Mouse (Mus musculus): ENCODE data around the gene Gtpbp1. TPM values are rescaled to one million over a fixed set of nuclear protein-coding genes. Genes with fewer than 3 reads are reported as not detected.

Gtpbp1 gene
- total RNA-seq (2018; cell fraction: chromatin; rRNA removed): 10 to 100 TPM in 24 of 26 experiments, 1 to 10 TPM in 2; 8.8 to 74.7 (median 34.9) TPM
- 10 to 100 TPM; 13.8 to 28.6 (median 20.0) TPM for total RNA-seq (2018; cell fraction: cytosol; rRNA removed)
- total RNA-seq (2018; cell fraction: nucleus; rRNA removed): 10 to 100 TPM; 11.7 to 42.6 (median 29.4) TPM
- polyA plus RNA-seq (2018): 18.0 to 29.2 TPM (median 22.4 TPM) in 3 replicates

DNA sequence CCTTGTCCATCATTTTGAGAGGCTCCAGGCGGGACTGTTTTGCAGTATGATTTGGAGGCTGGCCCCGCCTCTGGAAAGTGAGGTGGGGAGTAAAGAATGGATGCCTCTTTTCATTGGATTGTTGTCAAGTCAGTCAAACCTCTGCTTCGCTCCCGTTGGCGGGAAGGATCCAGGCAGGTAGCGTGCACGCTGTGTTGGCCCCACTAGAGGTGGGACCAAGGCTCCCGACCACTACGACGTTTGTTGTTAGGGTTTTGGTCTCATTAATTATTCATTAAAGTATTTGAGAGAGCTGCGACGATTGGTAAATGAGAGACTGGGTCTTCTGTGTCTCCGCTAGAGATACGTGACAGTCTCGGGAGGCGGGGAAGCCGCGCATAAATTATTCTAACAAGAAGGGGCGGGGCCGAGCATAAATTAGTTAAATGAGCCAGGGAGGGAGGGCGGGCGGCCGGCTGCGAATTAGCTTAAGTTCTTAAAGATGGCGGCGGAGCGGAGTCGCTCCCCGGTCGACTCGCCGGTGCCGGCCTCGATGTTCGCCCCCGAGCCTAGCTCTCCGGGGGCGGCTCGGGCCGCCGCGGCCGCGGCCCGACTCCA is at the start of gene Gtpbp1:
Gtpbp1 (plus strand) TSS at position 420 of the 597 bp plus-strand sequence.
- peaks cover 61% of the 10 kb centered on the region for H3K79me2 ChIP-seq (ENCODE audit: inconsistent target)
- WGBS (ENCODE audit: missing documents): under 1% methylated on average over 44 of the region's 45 CpGs
- H3K27ac ChIP-seq: no peak within 1 kb of the TSS

DNA sequence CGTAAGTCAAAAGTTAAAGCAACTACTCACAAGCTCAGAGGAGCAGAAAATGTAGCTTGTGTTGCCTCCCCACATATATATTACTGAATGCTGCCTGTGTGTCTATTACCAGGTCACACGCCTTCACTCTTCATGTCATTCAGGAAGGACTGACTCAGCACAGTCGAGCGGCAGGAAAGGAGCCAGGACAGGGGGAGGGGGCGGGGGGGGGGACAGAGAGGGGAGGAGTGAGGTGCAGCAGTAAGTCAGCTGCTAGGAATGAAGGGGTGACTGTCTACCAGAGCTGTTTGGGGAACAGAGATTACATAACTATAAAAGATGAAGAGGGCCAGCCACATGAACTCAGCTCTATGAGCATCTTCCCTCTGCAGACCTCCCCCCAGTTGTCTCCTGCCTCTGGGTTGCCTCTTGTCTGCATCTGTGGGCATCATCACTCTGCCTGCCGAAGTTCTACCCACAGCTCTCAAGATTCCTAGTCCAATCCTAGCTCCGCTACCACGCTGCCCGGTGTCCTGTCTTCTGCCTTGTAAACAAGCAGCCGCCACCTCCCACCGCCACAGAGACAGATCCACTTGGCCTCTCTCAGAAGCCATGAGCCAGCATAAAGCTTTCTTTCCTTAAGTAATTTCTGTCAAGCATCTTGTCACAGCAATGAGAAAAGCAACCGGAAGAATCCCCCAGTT is 49.4 kb upstream of the Gtpbp1 start:
- no peaks in the 10 kb centered on the region for H3K79me2 ChIP-seq (ENCODE audit: inconsistent target)
- no peak overlapping the region for H3K4me3 ChIP-seq (ENCODE audit: inconsistent target)
- 52% methylated on average over 12 of the region's 12 CpGs for WGBS (ENCODE audit: missing documents)
- H3K27ac ChIP-seq: no peak overlapping the region
- no peaks in the 10 kb centered on the region for H3K36me3 ChIP-seq (ENCODE audit: inconsistent target)

More for the DNA sequence above, at the start of gene Gtpbp1:
- Histone ChIP-seq H3K36me3 (ENCODE audit: inconsistent target) (no peaks in the 10 kb centered on the region), H3K4me3 (ENCODE audit: inconsistent target) (peak within 1 kb of the TSS; percentile 60)

DNA sequence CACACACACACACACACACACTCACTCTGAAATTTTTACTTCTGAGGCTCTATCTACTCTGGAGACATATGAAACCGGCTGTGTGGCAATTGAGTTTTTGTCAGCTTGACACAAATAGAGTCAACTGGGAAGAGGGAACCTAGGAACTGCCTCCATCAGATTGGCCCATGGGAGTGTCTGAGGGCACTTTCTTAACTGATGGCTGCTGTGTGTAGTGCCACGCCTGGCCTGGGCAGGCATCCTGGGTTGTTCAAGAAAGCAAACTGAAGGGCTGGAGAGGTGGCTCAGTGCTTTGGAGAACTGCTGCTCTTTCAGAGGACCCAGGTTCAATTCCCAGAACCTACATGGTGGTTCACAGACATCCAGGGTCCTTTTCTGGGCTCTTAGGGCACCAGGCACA is 45.2 kb upstream of the Gtpbp1 start:
- Histone ChIP-seq H3K79me2 (ENCODE audit: inconsistent target) (no peaks in the 10 kb centered on the region), H3K27ac (no peak overlapping the region), H3K36me3 (ENCODE audit: inconsistent target) (no peaks in the 10 kb centered on the region), H3K4me3 (ENCODE audit: inconsistent target) (no peak overlapping the region)
- 75% methylated on average over 2 of the region's 2 CpGs for WGBS (ENCODE audit: missing documents)

DNA sequence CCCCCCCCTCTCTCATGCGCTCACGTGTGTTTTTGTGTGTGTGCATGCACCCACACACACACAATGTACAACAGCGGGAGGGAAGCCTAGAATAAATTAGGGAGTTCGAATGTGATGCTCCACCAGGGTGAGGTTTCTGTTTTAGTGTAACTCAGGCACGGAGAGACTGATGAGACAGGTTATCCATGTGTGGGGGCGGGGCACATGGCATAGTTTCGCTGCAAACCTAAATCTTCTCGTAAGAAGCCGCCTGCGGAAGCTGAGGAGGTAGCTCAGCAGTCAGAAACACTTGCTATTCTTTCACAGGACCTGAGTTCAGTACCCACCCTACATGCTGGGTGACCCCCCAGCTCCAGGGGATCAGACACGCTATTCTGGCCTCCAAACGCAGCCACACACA is 42.5 kb upstream of the Gtpbp1 start:
- no peak overlapping the region for H3K27ac ChIP-seq
- no peaks in the 10 kb centered on the region for H3K79me2 ChIP-seq (ENCODE audit: inconsistent target)
- no peak overlapping the region for H3K4me3 ChIP-seq (ENCODE audit: inconsistent target)
- 95% methylated on average over 11 of the region's 12 CpGs for WGBS (ENCODE audit: missing documents)
- no peaks in the 10 kb centered on the region for H3K36me3 ChIP-seq (ENCODE audit: inconsistent target)

DNA sequence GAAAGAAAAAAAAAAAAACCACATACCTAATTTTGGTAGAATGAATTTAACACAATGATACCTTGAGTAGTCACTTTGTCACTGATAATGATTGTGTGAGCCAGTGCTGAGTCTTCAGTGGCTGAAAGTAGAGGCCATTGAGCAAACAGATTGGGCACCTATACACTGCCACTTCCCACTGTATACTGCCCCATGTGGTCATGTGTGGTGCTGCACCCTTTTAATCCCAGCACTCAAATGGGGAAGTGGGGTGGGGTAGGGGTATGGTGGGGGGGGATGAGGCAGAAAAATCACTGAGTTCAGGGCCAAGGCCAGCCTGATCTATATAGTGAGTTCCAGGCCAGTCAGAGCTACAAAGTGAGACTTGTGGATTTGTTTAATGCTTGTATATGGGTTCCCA is 40.1 kb upstream of the Gtpbp1 start:
- no peaks in the 10 kb centered on the region for H3K36me3 ChIP-seq (ENCODE audit: inconsistent target)
- no peaks in the 10 kb centered on the region for H3K79me2 ChIP-seq (ENCODE audit: inconsistent target)
- H3K27ac ChIP-seq: no peak overlapping the region
- no peak overlapping the region for H3K4me3 ChIP-seq (ENCODE audit: inconsistent target)

DNA sequence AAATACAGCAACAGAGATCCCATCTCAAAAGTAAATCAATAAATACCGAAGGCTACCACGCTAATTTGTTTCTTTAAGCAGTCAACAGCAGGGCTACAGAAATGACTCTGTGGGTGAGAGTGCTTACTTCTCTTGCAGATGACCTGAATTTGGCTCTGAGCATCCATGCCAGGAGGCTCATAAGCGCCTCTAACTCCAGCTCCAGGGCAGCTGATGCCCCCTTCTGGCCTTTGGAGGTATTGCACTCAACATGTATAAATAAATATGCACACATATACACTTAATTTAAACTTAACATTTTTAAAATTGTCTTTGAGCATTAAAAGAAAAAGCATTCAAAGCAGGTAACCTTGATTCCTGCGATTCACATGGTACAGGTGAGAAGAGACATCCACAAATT is 39.2 kb upstream of the Gtpbp1 start:
- H3K36me3 ChIP-seq (ENCODE audit: inconsistent target): no peaks in the 10 kb centered on the region
- H3K27ac ChIP-seq: no peak overlapping the region
- no peak overlapping the region for H3K4me3 ChIP-seq (ENCODE audit: inconsistent target)
- WGBS (ENCODE audit: missing documents): 82% methylated on average over 4 of the region's 4 CpGs
- H3K79me2 ChIP-seq (ENCODE audit: inconsistent target): no peaks in the 10 kb centered on the region

DNA sequence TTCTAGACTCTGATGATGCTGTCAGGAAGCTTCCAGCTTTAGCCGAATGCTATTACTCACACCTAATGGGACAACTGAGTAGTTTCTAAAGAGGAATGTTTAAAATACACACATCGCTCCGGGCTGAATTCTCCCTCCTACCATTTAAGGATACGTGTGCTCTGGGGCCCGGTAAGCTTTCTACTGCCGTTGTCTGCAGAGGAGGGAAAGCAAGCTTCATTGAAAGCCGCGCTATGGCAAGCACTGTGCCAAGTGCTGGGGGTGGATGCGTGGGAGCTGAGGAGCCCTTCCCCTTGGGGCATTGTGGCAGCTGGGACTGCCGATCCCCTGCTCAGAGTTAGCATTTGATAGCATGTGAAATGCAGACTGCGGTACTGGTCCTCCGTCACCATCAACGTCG is 34.2 kb upstream of the Gtpbp1 start:
- 90% methylated on average over 14 of the region's 14 CpGs for WGBS (ENCODE audit: missing documents)
- Histone ChIP-seq H3K79me2 (ENCODE audit: inconsistent target) (no peaks in the 10 kb centered on the region), H3K27ac (no peak overlapping the region), H3K36me3 (ENCODE audit: inconsistent target) (no peaks in the 10 kb centered on the region), H3K4me3 (ENCODE audit: inconsistent target) (no peak overlapping the region)

DNA sequence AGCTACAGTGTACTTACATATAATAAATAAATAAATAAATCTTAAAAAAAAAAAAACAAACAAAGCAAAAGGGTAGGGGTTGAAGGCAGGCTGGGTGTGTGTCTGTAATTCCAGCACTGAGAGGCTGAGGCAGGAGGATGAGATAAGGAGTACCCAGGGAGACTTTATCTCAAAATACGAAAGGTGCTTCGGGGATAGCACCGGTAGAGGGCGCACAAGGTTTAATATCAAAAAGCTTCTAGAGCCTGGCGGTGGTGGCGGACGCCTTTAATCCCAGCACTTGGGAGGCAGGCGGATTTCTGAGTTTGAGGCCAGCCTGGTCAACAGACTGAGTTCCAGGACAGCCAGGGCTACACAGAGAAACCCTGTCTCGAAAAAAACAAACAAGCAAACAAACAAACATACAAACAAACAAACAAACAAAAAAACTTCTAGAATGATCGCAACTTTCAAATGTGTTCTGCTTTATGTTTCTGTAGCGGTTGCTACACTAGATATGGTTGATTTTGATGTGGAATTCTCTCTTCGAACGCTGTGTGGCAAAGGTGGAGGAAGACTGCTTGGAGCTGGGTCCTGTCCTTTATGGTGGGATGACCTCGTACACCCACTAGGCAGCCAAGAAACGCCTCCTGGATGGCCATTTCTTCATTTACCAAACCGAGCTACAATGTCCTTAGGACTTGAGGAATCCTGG is 32.7 kb upstream of the Gtpbp1 start:
- Histone ChIP-seq H3K4me3 (ENCODE audit: inconsistent target) (peak overlapping the region; percentile 57), H3K79me2 (ENCODE audit: inconsistent target) (no peaks in the 10 kb centered on the region), H3K36me3 (ENCODE audit: inconsistent target) (no peaks in the 10 kb centered on the region), H3K27ac (no peak overlapping the region)
- 3% methylated on average over 16 of the region's 16 CpGs for WGBS (ENCODE audit: missing documents)

DNA sequence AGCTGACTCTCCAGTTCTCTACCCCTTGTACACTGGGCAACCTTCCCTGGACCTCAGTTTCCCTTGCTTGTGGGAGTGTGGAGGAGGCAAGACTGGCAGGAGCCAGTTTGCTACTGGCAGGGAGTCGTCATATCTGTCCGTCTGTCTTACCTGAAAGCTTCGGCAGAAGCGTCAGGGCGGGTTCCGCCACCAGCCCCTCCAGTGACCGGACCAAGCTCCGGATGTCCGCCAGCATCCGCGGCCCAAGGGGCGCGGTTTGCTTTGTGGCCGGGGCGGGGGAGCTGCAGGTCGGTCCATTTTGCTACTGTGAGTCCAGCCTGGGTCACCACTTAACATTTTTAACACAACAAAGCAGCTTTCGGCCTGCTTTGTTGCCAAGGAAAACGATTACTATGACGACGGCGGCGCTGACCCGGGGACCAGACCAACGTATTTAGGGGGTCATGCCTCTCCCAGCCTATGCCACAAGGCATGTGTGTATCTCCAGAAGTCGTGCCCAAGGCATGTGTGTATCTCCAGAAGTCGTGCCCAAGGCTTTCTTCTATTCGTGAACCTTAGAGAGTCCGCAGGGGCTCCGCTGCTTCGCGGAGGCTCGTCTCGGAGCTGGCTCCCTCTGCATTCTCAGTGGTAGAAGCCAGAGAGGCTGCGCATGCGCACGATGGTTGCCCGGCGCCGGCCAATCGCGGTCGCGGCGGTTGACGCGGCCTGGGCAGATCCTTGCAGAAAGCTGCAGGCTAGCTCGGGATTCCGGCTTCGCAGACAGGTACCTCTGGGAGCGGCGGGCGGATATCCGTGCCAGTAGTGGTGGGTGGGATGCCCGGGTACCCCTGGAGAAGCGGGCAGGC is 31.9 kb upstream of the Gtpbp1 start, which contains the start of the genes Fam227a and Cby1:
Fam227a (minus strand) TSS at position 426 of the 845 bp plus-strand sequence.
Cby1 (plus strand) TSS at position 669 of the 845 bp plus-strand sequence.
- WGBS (ENCODE audit: missing documents): 1% methylated on average over 55 of the region's 55 CpGs
- no peaks in the 10 kb centered on the region for H3K79me2 ChIP-seq (ENCODE audit: inconsistent target)

DNA sequence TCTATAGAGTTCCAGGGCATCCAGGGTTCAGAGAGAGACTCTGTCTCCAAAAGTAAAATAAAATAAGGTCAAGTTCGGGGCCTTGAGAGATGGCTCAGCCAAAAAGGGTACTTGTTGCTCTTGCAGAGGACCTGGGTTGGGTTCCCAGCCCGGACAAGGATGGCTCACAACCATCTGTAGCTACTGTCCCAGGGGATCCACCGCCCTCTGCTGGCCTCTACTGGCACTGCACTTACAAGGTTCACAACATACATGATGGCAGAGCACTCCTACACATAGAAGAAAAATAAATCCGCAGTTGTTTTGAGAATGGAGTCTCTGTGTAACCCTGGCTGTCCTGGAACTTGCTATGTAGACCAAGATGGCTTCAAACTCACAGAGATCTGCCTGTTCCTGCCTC is 28.8 kb upstream of the Gtpbp1 start:
- Histone ChIP-seq H3K79me2 (ENCODE audit: inconsistent target) (no peaks in the 10 kb centered on the region), H3K36me3 (ENCODE audit: inconsistent target) (no peaks in the 10 kb centered on the region), H3K27ac (no peak overlapping the region), H3K4me3 (ENCODE audit: inconsistent target) (no peak overlapping the region)
- 76% methylated on average over 4 of the region's 4 CpGs for WGBS (ENCODE audit: missing documents)

More for the DNA sequence above, 31.9 kb upstream of the Gtpbp1 start, which contains the start of the genes Fam227a and Cby1:
- H3K27ac ChIP-seq: peak within 1 kb of the TSS; percentile 93
- H3K4me3 ChIP-seq (ENCODE audit: inconsistent target): peak within 1 kb of the TSS; percentile 57
- no peaks in the 10 kb centered on the region for H3K36me3 ChIP-seq (ENCODE audit: inconsistent target)

DNA sequence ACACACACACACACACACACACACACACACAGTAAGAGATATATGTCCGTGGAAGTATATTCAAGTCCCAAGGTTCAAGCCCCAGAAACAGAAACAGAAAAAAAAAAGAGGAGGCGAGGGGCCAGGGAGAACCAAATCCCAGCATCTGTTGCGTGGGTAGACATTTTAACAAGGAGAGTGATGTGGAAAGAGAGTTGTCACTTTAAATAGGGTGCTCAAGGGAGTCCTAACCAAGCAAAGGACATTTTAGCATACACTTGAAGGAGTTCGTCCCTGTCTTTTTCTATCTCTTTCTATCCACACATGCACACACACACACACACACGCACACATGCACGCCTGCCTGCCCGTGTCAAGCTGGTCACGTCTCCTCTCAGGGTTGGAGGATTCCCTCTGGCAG is 26.0 kb upstream of the Gtpbp1 start:
- Histone ChIP-seq H3K79me2 (ENCODE audit: inconsistent target) (no peaks in the 10 kb centered on the region), H3K27ac (no peak overlapping the region), H3K4me3 (ENCODE audit: inconsistent target) (no peak overlapping the region), H3K36me3 (ENCODE audit: inconsistent target) (no peaks in the 10 kb centered on the region)
- 94% methylated on average over 7 of the region's 8 CpGs for WGBS (ENCODE audit: missing documents)

DNA sequence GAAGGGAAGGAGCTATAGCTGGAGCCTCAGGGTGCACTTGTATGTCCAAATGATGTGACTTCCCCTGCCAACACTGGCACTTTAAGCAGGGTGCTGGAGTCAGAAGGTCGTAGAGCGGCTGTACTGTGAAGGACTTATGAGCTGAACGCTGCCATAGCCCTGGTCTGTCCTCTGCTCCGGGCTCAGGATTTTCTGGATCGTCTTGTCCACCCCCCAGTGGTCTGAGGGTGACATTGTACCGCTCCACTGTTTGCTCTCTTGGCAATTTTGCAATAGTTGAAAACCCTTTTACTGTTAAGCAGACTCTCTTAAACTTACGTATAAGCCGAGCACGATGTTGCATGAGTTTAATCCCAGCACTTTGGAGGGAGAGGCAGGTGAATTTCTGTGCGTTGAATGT is 21.4 kb upstream of the Gtpbp1 start:
- Histone ChIP-seq H3K27ac (no peak overlapping the region), H3K36me3 (ENCODE audit: inconsistent target) (peaks cover 18% of the 10 kb centered on the region; the same call in 1 of the 2 replicates), H3K4me3 (ENCODE audit: inconsistent target) (no peak overlapping the region), H3K79me2 (ENCODE audit: inconsistent target) (peaks cover 21% of the 10 kb centered on the region)
- 88% methylated on average over 8 of the region's 10 CpGs for WGBS (ENCODE audit: missing documents)

DNA sequence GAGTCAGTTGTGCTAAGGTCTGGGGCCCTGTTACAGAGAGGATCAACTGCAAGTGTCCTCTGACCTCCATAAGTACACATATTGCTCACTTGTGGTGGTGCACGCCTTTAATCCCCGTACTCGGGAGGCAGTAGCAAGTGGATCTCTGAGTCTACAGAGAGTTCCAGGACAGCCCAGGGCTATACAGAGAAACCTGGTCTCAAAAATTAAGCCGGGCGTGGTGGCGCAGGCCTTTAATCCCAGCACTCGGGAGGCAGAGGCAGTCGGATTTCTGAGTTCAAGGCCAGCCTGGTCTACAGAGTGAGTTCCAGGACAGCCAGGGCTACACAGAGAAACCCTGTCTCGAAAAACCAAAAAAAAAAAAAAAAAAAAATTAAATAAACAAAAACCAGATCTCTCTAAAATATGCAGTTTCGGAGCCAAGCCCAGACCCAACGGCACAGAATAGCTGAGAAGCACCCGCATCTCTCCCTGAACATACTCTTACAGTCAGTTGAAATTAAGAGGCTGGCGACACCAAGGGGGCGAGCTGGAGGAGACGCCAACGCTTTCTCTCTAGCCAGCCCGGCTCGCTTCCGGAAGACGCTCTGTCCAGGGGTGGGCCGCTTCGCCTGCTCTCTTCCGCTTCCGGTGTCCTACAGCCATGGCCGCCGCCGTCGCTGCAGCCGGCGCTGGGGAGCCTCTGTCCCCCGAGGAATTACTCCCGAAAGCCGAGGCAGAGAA is 20.2 kb upstream of the Gtpbp1 start, which contains the start of gene Tomm22:
Tomm22 (plus strand) TSS at position 613 of the 723 bp plus-strand sequence.
- no peak within 1 kb of the TSS for H3K27ac ChIP-seq
- H3K79me2 ChIP-seq (ENCODE audit: inconsistent target): peaks cover 21% of the 10 kb centered on the region
- H3K4me3 ChIP-seq (ENCODE audit: inconsistent target): peak within 1 kb of the TSS; percentile 90
- peaks cover 30% of the 10 kb centered on the region for H3K36me3 ChIP-seq (ENCODE audit: inconsistent target)
- WGBS (ENCODE audit: missing documents): 17% methylated on average over 30 of the region's 33 CpGs

Measured in macrophage (primary cell).